Mouse (Mus musculus) G1E (cell line): ENCODE data around the gene Olfr345. TPM values are rescaled to one million over a fixed set of nuclear protein-coding genes. Genes with fewer than 3 reads are reported as not detected.

Source experiments
- ATAC-seq: 2 replicates; pipeline ENCODE4 v1.8.0; 2016; ENCODE audit warnings: mild to moderate bottlenecking; ENCODE audit not compliant: insufficient number of reproducible peaks, poor library complexity, low FRiP score, severe bottlenecking; ENCODE audit errors: extremely low read depth
- DNase-seq: peaks from one replicate; pipeline ENCODE4 v3.0.0; 2012; ENCODE audit warnings: low spot score
- H3K27me3 ChIP-seq: 2 replicates; pipeline ENCODE4 v1.6.1; 2012; ENCODE audit warnings: mild to moderate bottlenecking, low read length, inconsistent platforms; ENCODE audit not compliant: insufficient read depth
- H3K36me3 ChIP-seq: replicated peaks from 2 replicates; pipeline ENCODE3; 2012; ENCODE audit warnings: mild to moderate bottlenecking, inconsistent platforms
- H3K4me1 ChIP-seq: 2 replicates; pipeline ENCODE4 v1.6.1; 2012; ENCODE audit warnings: low read depth, low read length, inconsistent platforms, mixed read lengths; ENCODE audit not compliant: insufficient read depth
- H3K4me3 ChIP-seq: 2 replicates; pipeline ENCODE4 v1.5.1; 2012; ENCODE audit warnings: low read depth, mild to moderate bottlenecking, inconsistent platforms, low read length, moderate library complexity, mixed read lengths
- H3K9me3 ChIP-seq: replicated peaks from 2 replicates; pipeline ENCODE4 v1.6.1; 2012; ENCODE audit warnings: inconsistent platforms
- CTCF ChIP-seq: IDR thresholded peaks from 2 replicates; pipeline ENCODE4 v1.5.1; 2012; ENCODE audit warnings: low read depth, low read length, inconsistent platforms, mixed read lengths
- GATA1 ChIP-seq: IDR thresholded peaks from 2 replicates; pipeline ENCODE4 v1.6.1; 2012; ENCODE audit warnings: borderline replicate concordance, low read length, inconsistent platforms, mixed read lengths
- GATA2 ChIP-seq: IDR thresholded peaks from 2 replicates; pipeline ENCODE4 v1.6.1; 2012; ENCODE audit warnings: low read depth, low read length, inconsistent platforms, borderline replicate concordance
- POLR2AphosphoS5 ChIP-seq: IDR thresholded peaks from 2 replicates; pipeline ENCODE4 v1.6.1; 2012; ENCODE audit warnings: low read depth, low read length, inconsistent platforms; ENCODE audit not compliant: insufficient replicate concordance
- TAL1 ChIP-seq: conservative IDR thresholded peaks from 2 replicates; pipeline ENCODE4 v1.6.1; 2012; ENCODE audit warnings: low read depth, low read length, inconsistent platforms, mixed read lengths
- polyA plus RNA-seq: library from polyadenylated mRNA; stranded (reverse); fragments of >175 nt; gene quantifications from 2 replicates; pipeline ENCODE4 v1.2.3, GENCODE M21; 2012
- total RNA-seq, 2 experiments: library from RNA; stranded (forward) in 1 of 2; stranded (reverse) in 1 of 2; fragments of 200-1000 nt in 1 of 2; fragments of >200 nt in 1 of 2; fragmentation: Nextera tagmentation in 1 of 2; gene quantifications; 2 replicates each; pipeline ENCODE4 v1.2.3; 2014 to 2017

Gene Olfr345
- total RNA-seq (2014; fragmentation: Nextera tagmentation) (not detected in 2 replicates), total RNA-seq (2017) (0.22 TPM in 1 of 2 replicates, not detected in the other), polyA plus RNA-seq (not detected in 2 replicates)

DNA sequence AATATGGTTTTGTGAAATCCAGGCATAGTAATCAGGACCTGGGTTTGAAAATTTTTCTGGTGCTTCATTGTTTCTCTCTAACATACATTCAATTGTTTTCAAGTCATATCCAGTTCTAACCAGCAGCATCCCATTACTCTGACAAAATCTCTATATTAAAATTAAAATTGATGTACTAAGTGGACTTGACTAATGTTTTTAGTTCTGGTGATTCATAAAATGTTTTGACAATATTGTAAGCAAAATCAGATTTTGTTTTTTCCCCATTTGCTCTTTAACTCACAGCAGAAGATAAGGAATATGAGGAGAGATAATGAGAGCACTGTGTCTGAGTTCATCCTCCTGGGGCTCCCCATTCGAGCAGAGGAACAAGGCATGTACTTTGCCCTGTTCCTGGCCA lies at the start of gene Olfr345:
Gene Olfr345 (plus strand): TSS at position 301 of the 400 bp plus-strand sequence.
- ATAC-seq (no peak), DNase-seq (no peak)
- TF ChIP-seq GATA1 (no peak), TAL1 (no peak), POLR2AphosphoS5 (no peak), GATA2 (no peak), CTCF (no peak)
- Histone ChIP-seq H3K36me3 (no peaks in the 10 kb centered on the region), H3K9me3 (no peaks in the 10 kb centered on the region), H3K4me1 (no peaks in the 10 kb centered on the region), H3K4me3 (no peak within 1 kb of the TSS), H3K27me3 (no peaks in the 10 kb centered on the region)

- H3K9me3 ChIP-seq, result no peaks in the 10 kb centered on the region
- no peaks in the 10 kb centered on the region for H3K27me3 ChIP-seq
- ATAC-seq (no peak), DNase-seq (no peak)
- H3K36me3 ChIP-seq, result no peaks in the 10 kb centered on the region
- no peak within 1 kb of the TSS for H3K4me3 ChIP-seq
- no peaks in the 10 kb centered on the region for H3K4me1 ChIP-seq
- TF ChIP-seq CTCF (no peak), TAL1 (no peak), GATA1 (no peak), POLR2AphosphoS5 (no peak), GATA2 (no peak)
Measured at GRCm38 (mm10) chr2:36685488-36685887, 45.6 kb downstream of the Olfr345 start, which contains the start of gene Olfr346. TSS of gene Olfr346 (plus strand) at chr2:36685788.

Other genes starting within 250 kb of the Olfr345 start
- gene Olfr339, start 221.1 kb upstream of the Olfr345 start, total RNA-seq (2014; fragmentation: Nextera tagmentation), result not detected in 2 replicates
- gene Olfr339, start 221.1 kb upstream of the Olfr345 start, total RNA-seq (2017), result 0.11 TPM in 1 of 2 replicates, not detected in the other
- not detected in 2 replicates for gene Olfr339, start 221.1 kb upstream of the Olfr345 start, polyA plus RNA-seq
- gene Olfr340, start 187.5 kb upstream of the Olfr345 start, total RNA-seq (2014; fragmentation: Nextera tagmentation), result not detected in 2 replicates
- gene Olfr340, start 187.5 kb upstream of the Olfr345 start, total RNA-seq (2017), result not detected in 2 replicates
- gene Olfr340, start 187.5 kb upstream of the Olfr345 start, polyA plus RNA-seq, result not detected in 2 replicates
- not detected in 2 replicates for gene Olfr341, start 157.6 kb upstream of the Olfr345 start, total RNA-seq (2014; fragmentation: Nextera tagmentation)
- gene Olfr341, start 157.6 kb upstream of the Olfr345 start, total RNA-seq (2017), result 0.05 and 0.06 TPM in 2 replicates
- gene Olfr341, start 157.6 kb upstream of the Olfr345 start, polyA plus RNA-seq, result not detected in 2 replicates
- not detected in 2 replicates for gene Olfr342, start 115.0 kb upstream of the Olfr345 start, total RNA-seq (2014; fragmentation: Nextera tagmentation)
- 0.06 and 0.11 TPM in 2 replicates for gene Olfr342, start 115.0 kb upstream of the Olfr345 start, total RNA-seq (2017)
- gene Olfr342, start 115.0 kb upstream of the Olfr345 start, polyA plus RNA-seq, result not detected in 2 replicates
- gene Olfr344, start 73.4 kb upstream of the Olfr345 start, total RNA-seq (2014; fragmentation: Nextera tagmentation), result not detected in 2 replicates
- 0.06 and 0.38 TPM in 2 replicates for gene Olfr344, start 73.4 kb upstream of the Olfr345 start, total RNA-seq (2017)
- not detected in 2 replicates for gene Olfr344, start 73.4 kb upstream of the Olfr345 start, polyA plus RNA-seq
- gene Olfr346, start 45.7 kb downstream of the Olfr345 start, total RNA-seq (2014; fragmentation: Nextera tagmentation), result not detected in 2 replicates
- gene Olfr346, start 45.7 kb downstream of the Olfr345 start, total RNA-seq (2017), result under 0.01 TPM in 1 of 2 replicates, not detected in the other
- gene Olfr346, start 45.7 kb downstream of the Olfr345 start, polyA plus RNA-seq, result not detected in 2 replicates
- not detected in 2 replicates for gene Olfr347, start 91.9 kb downstream of the Olfr345 start, total RNA-seq (2014; fragmentation: Nextera tagmentation)
- gene Olfr347, start 91.9 kb downstream of the Olfr345 start, total RNA-seq (2017), result 0.33 TPM in 1 of 2 replicates, not detected in the other
- gene Olfr347, start 91.9 kb downstream of the Olfr345 start, polyA plus RNA-seq, result not detected in 2 replicates
- not detected in 2 replicates for gene Olfr348, start 144.2 kb downstream of the Olfr345 start, total RNA-seq (2014; fragmentation: Nextera tagmentation)
- gene Olfr348, start 144.2 kb downstream of the Olfr345 start, total RNA-seq (2017), result 0.06 and 0.11 TPM in 2 replicates
- gene Olfr348, start 144.2 kb downstream of the Olfr345 start, polyA plus RNA-seq, result not detected in 2 replicates
- gene Olfr50, start 150.5 kb downstream of the Olfr345 start, total RNA-seq (2014; fragmentation: Nextera tagmentation), result not detected in 2 replicates
- gene Olfr50, start 150.5 kb downstream of the Olfr345 start, total RNA-seq (2017), result 0.05 and 0.06 TPM in 2 replicates
- not detected in 2 replicates for gene Olfr50, start 150.5 kb downstream of the Olfr345 start, polyA plus RNA-seq
- gene Olfr3, start 177.0 kb downstream of the Olfr345 start, total RNA-seq (2014; fragmentation: Nextera tagmentation), result not detected in 2 replicates
- gene Olfr3, start 177.0 kb downstream of the Olfr345 start, total RNA-seq (2017), result 0.11 and 0.12 TPM in 2 replicates
- not detected in 2 replicates for gene Olfr3, start 177.0 kb downstream of the Olfr345 start, polyA plus RNA-seq
- not detected in 2 replicates for gene Olfr350, start 206.3 kb downstream of the Olfr345 start, total RNA-seq (2014; fragmentation: Nextera tagmentation)
- gene Olfr350, start 206.3 kb downstream of the Olfr345 start, total RNA-seq (2017), result 0.22 and 0.23 TPM in 2 replicates
- not detected in 2 replicates for gene Olfr350, start 206.3 kb downstream of the Olfr345 start, polyA plus RNA-seq
- gene Olfr351, start 222.6 kb downstream of the Olfr345 start, total RNA-seq (2014; fragmentation: Nextera tagmentation), result not detected in 2 replicates
- gene Olfr351, start 222.6 kb downstream of the Olfr345 start, total RNA-seq (2017), result 0.16 and 0.41 TPM in 2 replicates
- not detected in 2 replicates for gene Olfr351, start 222.6 kb downstream of the Olfr345 start, polyA plus RNA-seq
- not detected in 2 replicates for gene Olfr352, start 228.4 kb downstream of the Olfr345 start, total RNA-seq (2014; fragmentation: Nextera tagmentation)
- 0.05 TPM in 1 of 2 replicates, not detected in the other for gene Olfr352, start 228.4 kb downstream of the Olfr345 start, total RNA-seq (2017)
- gene Olfr352, start 228.4 kb downstream of the Olfr345 start, polyA plus RNA-seq, result not detected in 2 replicates